Mouse (Mus musculus) heart, embryonic 10.5 days (tissue): ENCODE results near the gene Hoxa2. TPM values are rescaled to one million over a fixed set of nuclear protein-coding genes. Genes with fewer than 3 reads are reported as not detected.

Experiments used
- DNase-seq: peaks from one replicate; pipeline ENCODE4 v3.0.0-alpha.2; 2017; ENCODE audit warnings: low spot score
- H3K27ac ChIP-seq: fragments of 300-500 bp; sonication (generic); 2 replicates; pipeline ENCODE4 v1.5.1; 2016; ENCODE audit warnings: mild to moderate bottlenecking
- H3K27me3 ChIP-seq: fragments of 300-500 bp; sonication (generic); 2 replicates; pipeline ENCODE4 v1.6.1; 2016; ENCODE audit warnings: mild to moderate bottlenecking; ENCODE audit not compliant: poor library complexity, insufficient read depth, severe bottlenecking
- H3K36me3 ChIP-seq: fragments of 300-500 bp; sonication (generic); 2 replicates; pipeline ENCODE4 v1.6.1; 2016; ENCODE audit warnings: mild to moderate bottlenecking, moderate library complexity
- H3K4me1 ChIP-seq: fragments of 300-500 bp; sonication (generic); 2 replicates; pipeline ENCODE4 v1.6.1; 2016; ENCODE audit warnings: mild to moderate bottlenecking
- H3K4me3 ChIP-seq: fragments of 300-500 bp; sonication (generic); 2 replicates; pipeline ENCODE4 v1.5.1; 2016; ENCODE audit warnings: mild to moderate bottlenecking, moderate library complexity
- H3K9me3 ChIP-seq: fragments of 300-500 bp; sonication (generic); 2 replicates; pipeline ENCODE4 v1.6.1; 2016; ENCODE audit warnings: mild to moderate bottlenecking, moderate library complexity
- WGBS: fragments of 180-500 bp; shearing (Covaris S2); methylation state at CpG from one replicate; pipeline ENCODE4 v1.1.7; 2016; 5-methylcytosine and 5-hydroxymethylcytosine counted together
- polyA plus RNA-seq: library from polyadenylated mRNA; unstranded; fragments of >200 nt; fragmentation: Nextera tagmentation; extraction: Ambion mirVana; gene quantifications from 2 replicates; pipeline ENCODE4 v1.2.1, GENCODE M21; 2016

Hoxa2 gene
- polyA plus RNA-seq, 1 experiment from 2014 or later: 10.3 TPM

GRCm38 (mm10) chr6:52164051-52164625, 493 bp downstream of the Hoxa2 start:
- WGBS: under 1% methylated on average over 39 of the region's 39 CpGs
- peak; percentile 78 for DNase-seq
- peaks cover 97% of the 10 kb centered on the region for H3K27me3 ChIP-seq

GRCm38 (mm10) chr6:52163366-52164031, 1.1 kb downstream of the Hoxa2 start:
- WGBS: 6% methylated on average over 17 of the region's 17 CpGs
- H3K36me3 ChIP-seq: no peaks in the 10 kb centered on the region
- H3K27me3 ChIP-seq: peaks cover 97% of the 10 kb centered on the region
- H3K9me3 ChIP-seq: no peaks in the 10 kb centered on the region
- no peak for DNase-seq
- H3K4me3 ChIP-seq: peak overlapping the region; percentile 58
- H3K4me1 ChIP-seq: peaks cover 39% of the 10 kb centered on the region
- peak overlapping the region; percentile 88 for H3K27ac ChIP-seq

More at GRCm38 (mm10) chr6:52164051-52164625, 493 bp downstream of the Hoxa2 start:
- Histone ChIP-seq H3K9me3 (no peaks in the 10 kb centered on the region), H3K4me3 (peak overlapping the region; percentile 58), H3K36me3 (no peaks in the 10 kb centered on the region), H3K4me1 (peaks cover 36% of the 10 kb centered on the region), H3K27ac (peak overlapping the region; percentile 88)

- H3K36me3 ChIP-seq: no peaks in the 10 kb centered on the region
- H3K9me3 ChIP-seq: no peaks in the 10 kb centered on the region
- WGBS: 12% methylated on average over 14 of the region's 14 CpGs
- no peak for DNase-seq
- H3K27ac ChIP-seq: peak overlapping the region; percentile 88
- peaks cover 45% of the 10 kb centered on the region for H3K4me1 ChIP-seq
- H3K27me3 ChIP-seq: peaks cover 97% of the 10 kb centered on the region
- H3K4me3 ChIP-seq: peak overlapping the region; percentile 58
These were observed 1.8 kb downstream of the Hoxa2 start for GRCm38 (mm10) chr6:52162611-52163365.

- H3K27ac ChIP-seq: no peak overlapping the region
- no peaks in the 10 kb centered on the region for H3K36me3 ChIP-seq
- H3K4me3 ChIP-seq: 0 out of 2 replicates have a peak overlapping the region, but pooled peaks have one; percentile 58
- peaks cover 97% of the 10 kb centered on the region for H3K27me3 ChIP-seq
- DNase-seq: no peak
- H3K9me3 ChIP-seq: no peaks in the 10 kb centered on the region
- peaks cover 51% of the 10 kb centered on the region for H3K4me1 ChIP-seq
- 24% methylated on average over 1 of the region's 1 CpGs for WGBS
These were observed 2.6 kb downstream of the Hoxa2 start for GRCm38 (mm10) chr6:52162093-52162380.

- H3K4me1 ChIP-seq: peaks cover 56% of the 10 kb centered on the region
- peaks cover 97% of the 10 kb centered on the region for H3K27me3 ChIP-seq
- H3K4me3 ChIP-seq: peak overlapping the region; percentile 89
- WGBS: 15% methylated on average over 8 of the region's 8 CpGs
- H3K36me3 ChIP-seq: no peaks in the 10 kb centered on the region
- no peaks in the 10 kb centered on the region for H3K9me3 ChIP-seq
- peak overlapping the region; percentile 89; the same call in 1 of the 2 replicates for H3K27ac ChIP-seq
- DNase-seq: peak; percentile 45
These were observed 3.1 kb downstream of the Hoxa2 start for GRCm38 (mm10) chr6:52161336-52162092.

- Histone ChIP-seq H3K9me3 (no peaks in the 10 kb centered on the region), H3K36me3 (no peaks in the 10 kb centered on the region), H3K4me1 (peaks cover 55% of the 10 kb centered on the region), H3K27me3 (peaks cover 97% of the 10 kb centered on the region), H3K27ac (peak overlapping the region; percentile 89), H3K4me3 (peak overlapping the region; percentile 89)
- WGBS: 4% methylated on average over 30 of the region's 30 CpGs
- peak; percentile 80 for DNase-seq
These were observed 3.9 kb downstream of the Hoxa2 start for GRCm38 (mm10) chr6:52160511-52161335.

- Histone ChIP-seq H3K36me3 (no peaks in the 10 kb centered on the region), H3K4me1 (peaks cover 52% of the 10 kb centered on the region), H3K27ac (peak overlapping the region; percentile 89), H3K27me3 (peaks cover 97% of the 10 kb centered on the region), H3K9me3 (no peaks in the 10 kb centered on the region), H3K4me3 (peak overlapping the region; percentile 89)
- 7% methylated on average over 9 of the region's 9 CpGs for WGBS
- DNase-seq: peak; percentile 71
These were observed 4.7 kb downstream of the Hoxa2 start for GRCm38 (mm10) chr6:52159979-52160378.

- H3K36me3 ChIP-seq: no peaks in the 10 kb centered on the region
- peak; percentile 78 for DNase-seq
- peaks cover 50% of the 10 kb centered on the region for H3K4me1 ChIP-seq
- peak overlapping the region; percentile 89 for H3K27ac ChIP-seq
- H3K9me3 ChIP-seq: no peaks in the 10 kb centered on the region
- peak overlapping the region; percentile 89 for H3K4me3 ChIP-seq
- WGBS: 4% methylated on average over 12 of the region's 12 CpGs
- peaks cover 98% of the 10 kb centered on the region for H3K27me3 ChIP-seq
These were observed 5.4 kb downstream of the Hoxa2 start for GRCm38 (mm10) chr6:52159164-52159761.

- Histone ChIP-seq H3K4me1 (peaks cover 42% of the 10 kb centered on the region), H3K36me3 (no peaks in the 10 kb centered on the region), H3K27me3 (peaks cover 98% of the 10 kb centered on the region), H3K9me3 (no peaks in the 10 kb centered on the region), H3K27ac (peak within 1 kb of the TSS; percentile 89), H3K4me3 (peak within 1 kb of the TSS; percentile 89)
- WGBS: under 1% methylated on average over 54 of the region's 55 CpGs
- peak; percentile 91 for DNase-seq
These were observed 6.2 kb downstream of the Hoxa2 start, which contains the start of gene Hoxa1 for GRCm38 (mm10) chr6:52158276-52159051. Gene Hoxa1, minus strand, starts transcription at chr6:52158317.

- Histone ChIP-seq H3K9me3 (no peaks in the 10 kb centered on the region), H3K27ac (peak overlapping the region; percentile 29; the same call in 1 of the 2 replicates)
- no peak for DNase-seq
These were observed 7.0 kb downstream of the Hoxa2 start for GRCm38 (mm10) chr6:52157466-52158275.

More at GRCm38 (mm10) chr6:52157466-52158275, 7.0 kb downstream of the Hoxa2 start:
- peaks cover 42% of the 10 kb centered on the region for H3K4me1 ChIP-seq
- 1% methylated on average over 32 of the region's 32 CpGs for WGBS
- H3K36me3 ChIP-seq: no peaks in the 10 kb centered on the region
- H3K27me3 ChIP-seq: peaks cover 98% of the 10 kb centered on the region
- peak overlapping the region; percentile 89 for H3K4me3 ChIP-seq
